Mouse (Mus musculus) megakaryocyte, embryonic 14.5 days (primary cell): ENCODE results near the gene Mvb12a.

Experiments used
- FLI1 ChIP-seq: IDR thresholded peaks from 2 replicates; pipeline ENCODE4 v1.6.1; 2012; ENCODE audit warnings: low read length, inconsistent platforms, mixed read lengths
- GATA1 ChIP-seq: IDR thresholded peaks from 3 replicates; pipeline ENCODE4 v1.6.1; 2012; ENCODE audit warnings: mixed read lengths, low read length, inconsistent platforms, borderline replicate concordance

DNA sequence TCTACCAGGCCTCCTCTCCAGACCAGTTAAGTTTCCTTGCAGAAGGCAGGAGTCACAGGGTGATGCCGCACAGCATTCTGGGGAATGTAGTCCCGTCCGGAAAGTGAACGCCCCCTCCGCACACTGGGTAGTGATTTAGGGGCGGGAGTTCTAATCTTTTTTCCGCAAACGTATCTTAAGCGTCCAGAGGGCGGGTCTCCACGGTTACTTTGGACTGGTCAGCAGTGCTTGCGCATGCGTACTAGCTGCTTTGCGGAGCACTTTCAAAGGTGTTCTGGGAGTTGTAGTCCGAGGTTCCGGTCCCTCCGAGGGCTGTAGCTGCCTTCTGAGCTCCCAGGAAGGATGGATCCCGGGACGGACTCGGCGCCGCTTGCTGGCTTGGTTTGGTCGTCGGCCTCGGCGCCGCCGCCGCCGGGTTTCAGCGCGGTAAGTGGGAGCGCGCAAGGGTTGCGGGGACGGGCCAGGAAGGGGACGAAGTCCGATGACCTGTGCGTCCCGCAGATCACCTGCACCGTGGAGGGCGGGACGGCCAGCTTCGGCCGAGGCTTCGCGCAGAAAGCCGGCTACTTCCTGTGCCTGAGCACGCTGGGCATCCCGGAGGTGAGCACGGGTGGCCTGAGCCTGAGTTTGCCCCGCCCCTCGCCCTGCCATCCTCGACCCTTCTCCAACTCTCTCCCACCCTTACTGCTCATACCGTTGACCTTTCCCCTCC lies at the start of gene Mvb12a:
- TF ChIP-seq GATA1 (0 out of 3 replicates have a peak, but pooled peaks have one; percentile 11), FLI1 (no peak)
